ENCODE assay signal across 10 mouse cellular contexts in genomic region chr9:43934691-43935064, GRCm38 (mm10).
DNase-seq lines count a peak whose midpoint lies in the region; ATAC-seq and TF ChIP-seq lines count a peak whose summit lies in the region.
"Had no signal": no experiment of that assay in that cellular context is flagged by ENCODE, and none has a peak within 500 bp of the region (broad histone marks: within the 10 kb centered on the region; RNA-seq: fewer than 3 reads in every experiment).

No protein-coding gene starts in this region.

- ATAC-seq in forebrain, embryonic 13.5 days: no peak
- ATAC-seq in intestine, embryonic 14.5 days (replicated peaks; ENCODE audit: low FRiP score, low TSS enrichment, low read depth): no peak
- no peak for ATAC-seq in limb, embryonic 14.5 days (ENCODE audit: low FRiP score, low read depth)
- no peak for ATAC-seq in megakaryocyte, adult 5-6 weeks (ENCODE audit: poor library complexity, severe bottlenecking)

- H3K4me2 ChIP-seq in forebrain, embryonic 13.5 days: peak overlapping the region; percentile 34
- no peak overlapping the region for H3K4me2 ChIP-seq in intestine, embryonic 14.5 days (ENCODE audit: low read length)
- no peak overlapping the region for H3K4me2 ChIP-seq in limb, embryonic 14.5 days (replicated peaks; ENCODE audit: low read depth, low read length, severe bottlenecking)

- DNase-seq in forebrain, embryonic 10.5 days (ENCODE audit: extremely low spot score, low spot score): no peak
- DNase-seq in ES-E14 (ENCODE audit: low read depth, low spot score): peak; percentile 31
- DNase-seq in intestine, embryonic 14.5 days (ENCODE audit: low spot score): peak; percentile 74
- peak; percentile 59 for DNase-seq in limb, embryonic 14.5 days (ENCODE audit: low spot score)
- DNase-seq in frontal cortex, postnatal 25 days (ENCODE audit: low spot score in 2 of 2): no peak
- no peak for DNase-seq in spleen, postnatal 4 days (ENCODE audit: low spot score in 2 of 2)
- DNase-seq: B cell, adult 2 months had no signal

- peak overlapping the region; percentile 72 for H3K27ac ChIP-seq in forebrain, embryonic 13.5 days
- no peak overlapping the region for H3K27ac ChIP-seq in forebrain, embryonic 10.5 days
- no peak overlapping the region for H3K27ac ChIP-seq in ES-E14 (ENCODE audit: insufficient read depth, low read depth, low read length, poor library complexity, severe bottlenecking)
- no peak overlapping the region for H3K27ac ChIP-seq in intestine, embryonic 14.5 days (ENCODE audit: low read depth)
- no peak overlapping the region for H3K27ac ChIP-seq in limb, embryonic 14.5 days (replicated peaks; ENCODE audit: low read depth, low read length)

- H3K36me3 ChIP-seq in forebrain, embryonic 13.5 days (ENCODE audit: poor library complexity, severe bottlenecking): no peaks in the 10 kb centered on the region
- H3K36me3 ChIP-seq in forebrain, embryonic 10.5 days (replicated peaks): no peaks in the 10 kb centered on the region
- H3K36me3 ChIP-seq in ES-E14 (ENCODE audit: control insufficient read depth, insufficient read depth, low read length, poor library complexity, severe bottlenecking): no peaks in the 10 kb centered on the region
- no peaks in the 10 kb centered on the region for H3K36me3 ChIP-seq in intestine, embryonic 14.5 days (ENCODE audit: control insufficient read depth, insufficient read depth, low read length)
- no peaks in the 10 kb centered on the region for H3K36me3 ChIP-seq in limb, embryonic 14.5 days (ENCODE audit: control insufficient read depth, insufficient read depth, low read length)

- no peaks in the 10 kb centered on the region for H3K9me3 ChIP-seq in forebrain, embryonic 13.5 days (replicated peaks)
- no peaks in the 10 kb centered on the region for H3K9me3 ChIP-seq in forebrain, embryonic 10.5 days
- H3K9me3 ChIP-seq in ES-E14 (ENCODE audit: control insufficient read depth, insufficient read depth, low read depth, low read length): no peaks in the 10 kb centered on the region
- H3K9me3 ChIP-seq in intestine, embryonic 14.5 days (ENCODE audit: control insufficient read depth, low read length): no peaks in the 10 kb centered on the region
- H3K9me3 ChIP-seq in limb, embryonic 14.5 days (ENCODE audit: control insufficient read depth, low read length): no peaks in the 10 kb centered on the region

- H3K27me3 ChIP-seq in forebrain, embryonic 13.5 days: peaks cover 50% of the 10 kb centered on the region
- H3K27me3 ChIP-seq in forebrain, embryonic 10.5 days (ENCODE audit: poor library complexity, severe bottlenecking): peaks cover 43% of the 10 kb centered on the region
- H3K27me3 ChIP-seq in intestine, embryonic 14.5 days (replicated peaks; ENCODE audit: control insufficient read depth, insufficient read depth, low read length): no peaks in the 10 kb centered on the region
- no peaks in the 10 kb centered on the region for H3K27me3 ChIP-seq in limb, embryonic 14.5 days (ENCODE audit: control insufficient read depth, insufficient read depth, low read length)

- TF ChIP-seq POLR2A in limb, embryonic 14.5 days (IDR thresholded peaks at IDR 0.05; ENCODE audit: borderline replicate concordance, extremely low read depth, insufficient read depth, insufficient read length): no peak

- H3K4me3 ChIP-seq in forebrain, embryonic 13.5 days: no peak overlapping the region
- H3K4me3 ChIP-seq in forebrain, embryonic 10.5 days: no peak overlapping the region
- H3K4me3 ChIP-seq in ES-E14 (ENCODE audit: insufficient read depth in 1 of 2, low read depth in 1 of 2, low read length in 2 of 2, poor library complexity in 1 of 2, severe bottlenecking in 1 of 2): no peak overlapping the region
- no peak overlapping the region for H3K4me3 ChIP-seq in intestine, embryonic 14.5 days (ENCODE audit: low read depth, low read length)
- no peak overlapping the region for H3K4me3 ChIP-seq in limb, embryonic 14.5 days (replicated peaks; ENCODE audit: low read length)
- H3K4me3 ChIP-seq: erythroblast, embryonic 14.5 days had no signal

- peak overlapping the region; percentile 22; the same call in 1 of the 2 replicates for H3K9ac ChIP-seq in forebrain, embryonic 13.5 days
- no peak overlapping the region for H3K9ac ChIP-seq in ES-E14 (ENCODE audit: insufficient read depth, low read depth, low read length, poor library complexity, severe bottlenecking)
- H3K9ac ChIP-seq in intestine, embryonic 14.5 days (ENCODE audit: low read length): no peak overlapping the region
- H3K9ac ChIP-seq in limb, embryonic 14.5 days (ENCODE audit: low read depth, low read length, severe bottlenecking): no peak overlapping the region

- peaks cover 69% of the 10 kb centered on the region for H3K4me1 ChIP-seq in forebrain, embryonic 13.5 days
- peaks cover 45% of the 10 kb centered on the region for H3K4me1 ChIP-seq in forebrain, embryonic 10.5 days
- no peaks in the 10 kb centered on the region for H3K4me1 ChIP-seq in ES-E14 (ENCODE audit: control insufficient read depth in 2 of 2, insufficient read depth in 2 of 2, low read length in 2 of 2, poor library complexity in 1 of 2)
- H3K4me1 ChIP-seq in intestine, embryonic 14.5 days (replicated peaks; ENCODE audit: control insufficient read depth, insufficient read depth, low read length): no peaks in the 10 kb centered on the region
- H3K4me1 ChIP-seq in limb, embryonic 14.5 days (ENCODE audit: control insufficient read depth, insufficient read depth, low read length): 0 out of 2 replicates have a peak, but pooled peaks cover 6% of the 10 kb centered on the region

- WGBS in forebrain, embryonic 13.5 days: 17% methylated on average over 5 of the region's 5 CpGs
- WGBS in forebrain, embryonic 10.5 days: 25% methylated on average over 5 of the region's 5 CpGs
- WGBS in intestine, embryonic 14.5 days: 8% methylated on average over 5 of the region's 5 CpGs
- 8% methylated on average over 5 of the region's 5 CpGs for WGBS in limb, embryonic 14.5 days

- in situ Hi-C loops in ES-E14 (cut with MboI; ENCODE audit: low sequenced_read_pairs in 2 of 2, unreplicated experiment in 2 of 2): no loop called here

TF ChIP-seq in ES-E14, 5 proteins besides CTCF, POLR2A, EP300 and RAD21:
- TF ChIP-seq ZNF384 (IDR thresholded peaks at IDR 0.05; ENCODE audit: low read depth, low read length): no peak
TF ChIP-seq in ES-E14: peak in this region for 0.

Comparison
In these comparisons a context has a peak if more than half of its experiments do, and no peak if none do; other contexts are left out.
1. DNase-seq: peak in ES-E14 (single experiment), intestine, embryonic 14.5 days (single experiment) and limb, embryonic 14.5 days (single experiment); none in forebrain, embryonic 10.5 days (single experiment), frontal cortex, postnatal 25 days (0 of 2) and spleen, postnatal 4 days (0 of 2).